Mouse (Mus musculus): Measurements from ENCODE around the gene Lmtk3. TPM values are rescaled to one million over a fixed set of nuclear protein-coding genes. Genes with fewer than 3 reads are reported as not detected.
A peak's percentile ranks its signal among the peaks of the same experiment; 100 is the strongest.

The Lmtk3 gene
- polyA plus RNA-seq, 1 experiment from 2014 or later = 2.7 TPM

GRCm38 (mm10) chr7:45759400-45759799 lies 24.1 kb upstream of the Lmtk3 start:
- H3K36me3 ChIP-seq (replicated peaks) = no peaks in the 10 kb centered on the region
- H3K27ac ChIP-seq = peak overlapping the region; percentile 56; the same call in 1 of the 2 replicates
- peaks cover 38% of the 10 kb centered on the region for H3K27me3 ChIP-seq (ENCODE audit: poor library complexity, severe bottlenecking)
- WGBS = 8% methylated on average over 17 of the region's 27 CpGs
- peaks cover 10% of the 10 kb centered on the region for H3K4me1 ChIP-seq
- no peaks in the 10 kb centered on the region for H3K9me3 ChIP-seq
- H3K4me3 ChIP-seq = peak overlapping the region; percentile 46
- no peak for DNase-seq (ENCODE audit: extremely low spot score, low spot score)

- H3K27ac ChIP-seq = no peak overlapping the region
- H3K27me3 ChIP-seq (ENCODE audit: poor library complexity, severe bottlenecking) = peaks cover 38% of the 10 kb centered on the region
- DNase-seq (ENCODE audit: extremely low spot score, low spot score) = no peak
- H3K4me3 ChIP-seq = 0 out of 2 replicates have a peak overlapping the region, but pooled peaks have one; percentile 46
- H3K36me3 ChIP-seq (replicated peaks) = no peaks in the 10 kb centered on the region
- no peaks in the 10 kb centered on the region for H3K9me3 ChIP-seq
- WGBS = 75% methylated on average over 5 of the region's 5 CpGs
- H3K4me1 ChIP-seq = peaks cover 10% of the 10 kb centered on the region
Observed at GRCm38 (mm10) chr7:45760151-45760550, 23.4 kb upstream of the Lmtk3 start.

GRCm38 (mm10) chr7:45765995-45766394 lies 17.5 kb upstream of the Lmtk3 start:
- 69% methylated on average over 8 of the region's 8 CpGs for WGBS
- Histone ChIP-seq H3K4me3 (no peak overlapping the region), H3K27ac (no peak overlapping the region), H3K9me3 (no peaks in the 10 kb centered on the region), H3K4me1 (peaks cover 3% of the 10 kb centered on the region; the same call in 1 of the 2 replicates), H3K36me3 (replicated peaks) (no peaks in the 10 kb centered on the region), H3K27me3 (ENCODE audit: poor library complexity, severe bottlenecking) (peaks cover under 1% of the 10 kb centered on the region; the same call in 1 of the 2 replicates)
- no peak for DNase-seq (ENCODE audit: extremely low spot score, low spot score)

- DNase-seq (ENCODE audit: extremely low spot score, low spot score) = no peak
- WGBS = 53% methylated on average over 8 of the region's 8 CpGs
- Histone ChIP-seq H3K27ac (no peak overlapping the region), H3K4me1 (peaks cover 3% of the 10 kb centered on the region; the same call in 1 of the 2 replicates), H3K36me3 (replicated peaks) (no peaks in the 10 kb centered on the region), H3K9me3 (no peaks in the 10 kb centered on the region), H3K27me3 (ENCODE audit: poor library complexity, severe bottlenecking) (no peaks in the 10 kb centered on the region), H3K4me3 (no peak overlapping the region)
Observed at GRCm38 (mm10) chr7:45766764-45767163, 16.8 kb upstream of the Lmtk3 start.

GRCm38 (mm10) chr7:45767500-45767899 lies 16.0 kb upstream of the Lmtk3 start:
- WGBS = 89% methylated on average over 6 of the region's 6 CpGs
- Histone ChIP-seq H3K36me3 (replicated peaks) (no peaks in the 10 kb centered on the region), H3K4me3 (no peak overlapping the region), H3K27me3 (ENCODE audit: poor library complexity, severe bottlenecking) (no peaks in the 10 kb centered on the region), H3K4me1 (peaks cover 3% of the 10 kb centered on the region; the same call in 1 of the 2 replicates), H3K9me3 (no peaks in the 10 kb centered on the region), H3K27ac (no peak overlapping the region)
- no peak for DNase-seq (ENCODE audit: extremely low spot score, low spot score)

- H3K36me3 ChIP-seq (replicated peaks) = no peaks in the 10 kb centered on the region
- 79% methylated on average over 8 of the region's 8 CpGs for WGBS
- no peak overlapping the region for H3K4me3 ChIP-seq
- no peaks in the 10 kb centered on the region for H3K27me3 ChIP-seq (ENCODE audit: poor library complexity, severe bottlenecking)
- H3K4me1 ChIP-seq = peaks cover 3% of the 10 kb centered on the region; the same call in 1 of the 2 replicates
- H3K27ac ChIP-seq = no peak overlapping the region
- H3K9me3 ChIP-seq = no peaks in the 10 kb centered on the region
- DNase-seq (ENCODE audit: extremely low spot score, low spot score) = no peak
Observed at GRCm38 (mm10) chr7:45770427-45771082, 13.0 kb upstream of the Lmtk3 start.

GRCm38 (mm10) chr7:45771101-45771500 lies 12.4 kb upstream of the Lmtk3 start:
- Histone ChIP-seq H3K27ac (no peak overlapping the region), H3K4me1 (peaks cover 3% of the 10 kb centered on the region; the same call in 1 of the 2 replicates), H3K9me3 (no peaks in the 10 kb centered on the region), H3K36me3 (replicated peaks) (no peaks in the 10 kb centered on the region), H3K4me3 (no peak overlapping the region), H3K27me3 (ENCODE audit: poor library complexity, severe bottlenecking) (no peaks in the 10 kb centered on the region)
- WGBS = 60% methylated on average over 4 of the region's 4 CpGs
- no peak for DNase-seq (ENCODE audit: extremely low spot score, low spot score)

- DNase-seq (ENCODE audit: extremely low spot score, low spot score) = no peak
- WGBS = 79% methylated on average over 7 of the region's 7 CpGs
Observed at GRCm38 (mm10) chr7:45775237-45775636, 8.3 kb upstream of the Lmtk3 start.

GRCm38 (mm10) chr7:45779081-45779641 lies 4.4 kb upstream of the Lmtk3 start:
- H3K9me3 ChIP-seq = no peaks in the 10 kb centered on the region
- 30% methylated on average over 22 of the region's 22 CpGs for WGBS
- peak overlapping the region; percentile 26 for H3K4me3 ChIP-seq
- H3K36me3 ChIP-seq (replicated peaks) = no peaks in the 10 kb centered on the region
- H3K27me3 ChIP-seq (ENCODE audit: poor library complexity, severe bottlenecking) = peaks cover 40% of the 10 kb centered on the region
- DNase-seq (ENCODE audit: extremely low spot score, low spot score) = no peak
- no peak overlapping the region for H3K27ac ChIP-seq
- H3K4me1 ChIP-seq = peaks cover 24% of the 10 kb centered on the region

More at GRCm38 (mm10) chr7:45775237-45775636, 8.3 kb upstream of the Lmtk3 start:
- H3K36me3 ChIP-seq (replicated peaks) = no peaks in the 10 kb centered on the region
- no peak overlapping the region for H3K4me3 ChIP-seq
- peaks cover 12% of the 10 kb centered on the region for H3K4me1 ChIP-seq
- H3K27ac ChIP-seq = no peak overlapping the region
- no peaks in the 10 kb centered on the region for H3K9me3 ChIP-seq
- H3K27me3 ChIP-seq (ENCODE audit: poor library complexity, severe bottlenecking) = peaks cover 16% of the 10 kb centered on the region

GRCm38 (mm10) chr7:45782271-45782670 lies 1.3 kb upstream of the Lmtk3 start:
- H3K27ac ChIP-seq = no peak overlapping the region
- H3K9me3 ChIP-seq = no peaks in the 10 kb centered on the region; the same call in 1 of the 2 replicates
- H3K27me3 ChIP-seq (ENCODE audit: poor library complexity, severe bottlenecking) = peaks cover 68% of the 10 kb centered on the region
- DNase-seq (ENCODE audit: extremely low spot score, low spot score) = no peak
- 79% methylated on average over 4 of the region's 4 CpGs for WGBS
- H3K4me1 ChIP-seq = peaks cover 55% of the 10 kb centered on the region
- H3K36me3 ChIP-seq (replicated peaks) = peaks cover 1% of the 10 kb centered on the region
- H3K4me3 ChIP-seq = no peak overlapping the region

GRCm38 (mm10) chr7:45784524-45785372 lies 1.2 kb downstream of the Lmtk3 start, which contains the start of gene Sult2b1:
TSS of gene Sult2b1 (minus strand) at chr7:45784669.
- 22% methylated on average over 20 of the region's 20 CpGs for WGBS
- peak; percentile 92 for DNase-seq (ENCODE audit: extremely low spot score, low spot score)
- H3K4me1 ChIP-seq = peaks cover 49% of the 10 kb centered on the region
- H3K27me3 ChIP-seq (ENCODE audit: poor library complexity, severe bottlenecking) = peaks cover 55% of the 10 kb centered on the region
- H3K27ac ChIP-seq = peak within 1 kb of the TSS; percentile 94
- peak within 1 kb of the TSS; percentile 95 for H3K4me3 ChIP-seq
- peaks cover 26% of the 10 kb centered on the region for H3K36me3 ChIP-seq (replicated peaks)
- peaks cover under 1% of the 10 kb centered on the region; the same call in 1 of the 2 replicates for H3K9me3 ChIP-seq

- Histone ChIP-seq H3K9me3 (peaks cover 5% of the 10 kb centered on the region; the same call in 1 of the 2 replicates), H3K27ac (peak overlapping the region; percentile 94), H3K4me1 (peaks cover 48% of the 10 kb centered on the region), H3K36me3 (replicated peaks) (peaks cover 34% of the 10 kb centered on the region), H3K4me3 (peak overlapping the region; percentile 95), H3K27me3 (ENCODE audit: poor library complexity, severe bottlenecking) (peaks cover 51% of the 10 kb centered on the region)
- DNase-seq (ENCODE audit: extremely low spot score, low spot score) = no peak
- WGBS = 1% methylated on average over 40 of the region's 42 CpGs
Observed at GRCm38 (mm10) chr7:45785388-45786135, 2.0 kb downstream of the Lmtk3 start.
